Mouse (Mus musculus) brown adipose tissue, adult 24 weeks (tissue): ENCODE data around the gene Tfcp2. TPM values are rescaled to one million over a fixed set of nuclear protein-coding genes. Genes with fewer than 3 reads are reported as not detected.
"Not testable (repeated sequence)": the region's sequence is repeated elsewhere in the genome, so short reads cannot be mapped to it uniquely, and the experiment has no call there.

ENCODE experiments used
- H3K27ac ChIP-seq: fragments of 200-500 bp; replicated peaks from 2 replicates; pipeline ENCODE4 v1.5.1; 2012; ENCODE audit warnings: low read depth, mild to moderate bottlenecking, low read length
- H3K4me1 ChIP-seq: fragments of 200-500 bp; 2 replicates; pipeline ENCODE4 v1.6.1; 2012; ENCODE audit warnings: low read length, mixed read lengths; ENCODE audit not compliant: control insufficient read depth, insufficient read depth, insufficient read length
- H3K4me3 ChIP-seq: fragments of 200-500 bp; 2 replicates; pipeline ENCODE4 v1.5.1; 2012; ENCODE audit warnings: low read depth, mild to moderate bottlenecking, low read length, moderate library complexity; ENCODE audit not compliant: insufficient read depth
- polyA plus RNA-seq: library from polyadenylated mRNA; stranded (reverse); fragments of >200 nt; gene quantifications from 2 replicates; pipeline ENCODE4 v1.2.4, GENCODE M21; 2012; ENCODE audit not compliant: missing spikeins, insufficient read depth, insufficient read length

Gene Tfcp2
- polyA plus RNA-seq, 1 experiment: 11.7 TPM

DNA sequence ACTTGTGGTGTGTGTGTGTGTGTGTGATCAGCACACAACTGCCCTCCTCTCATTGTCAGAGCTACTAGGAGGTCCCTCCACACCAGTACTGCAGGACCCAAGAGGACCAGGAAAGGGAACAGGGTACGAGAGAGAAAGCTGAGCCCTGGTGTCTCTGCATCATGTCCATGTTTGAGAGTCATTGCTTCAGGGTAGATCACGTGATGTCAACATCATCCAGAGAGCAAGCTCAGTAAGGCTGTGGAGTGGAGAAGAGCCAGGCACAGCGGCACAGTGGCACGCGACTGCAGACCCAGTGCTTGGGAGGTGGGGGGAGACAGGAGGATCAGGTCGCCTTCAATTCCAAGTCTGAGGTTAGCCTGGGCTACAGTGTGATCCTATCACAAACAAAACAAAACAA lies 24.6 kb upstream of the Tfcp2 start:
- Histone ChIP-seq H3K4me3 (no peak overlapping the region), H3K27ac (no peak overlapping the region), H3K4me1 (0 out of 2 replicates have a peak, but pooled peaks cover 3% of the 10 kb centered on the region)

DNA sequence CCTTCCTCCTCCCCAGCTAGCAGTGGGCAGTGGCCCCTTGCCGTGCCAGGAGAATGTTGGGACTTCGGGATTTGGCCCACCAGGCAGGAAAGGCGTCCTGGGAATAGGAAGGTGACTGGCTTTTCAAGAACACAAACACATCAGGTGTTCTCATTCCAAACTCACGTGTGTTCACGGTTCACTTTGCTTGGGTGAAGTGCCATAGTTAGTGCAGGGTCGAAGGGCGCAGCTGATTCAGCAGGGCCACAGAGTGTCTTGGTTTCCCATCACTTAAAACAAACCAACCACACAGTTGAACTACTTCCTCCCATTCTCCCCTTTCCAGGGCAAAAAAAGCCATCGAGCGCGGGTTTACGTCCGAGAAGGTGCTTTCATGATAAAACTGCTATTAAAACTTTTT lies 23.6 kb upstream of the Tfcp2 start:
- Histone ChIP-seq H3K27ac (0 out of 2 replicates have a peak overlapping the region, but pooled peaks have one; percentile 6), H3K4me3 (no peak overlapping the region), H3K4me1 (0 out of 2 replicates have a peak, but pooled peaks cover 3% of the 10 kb centered on the region)

DNA sequence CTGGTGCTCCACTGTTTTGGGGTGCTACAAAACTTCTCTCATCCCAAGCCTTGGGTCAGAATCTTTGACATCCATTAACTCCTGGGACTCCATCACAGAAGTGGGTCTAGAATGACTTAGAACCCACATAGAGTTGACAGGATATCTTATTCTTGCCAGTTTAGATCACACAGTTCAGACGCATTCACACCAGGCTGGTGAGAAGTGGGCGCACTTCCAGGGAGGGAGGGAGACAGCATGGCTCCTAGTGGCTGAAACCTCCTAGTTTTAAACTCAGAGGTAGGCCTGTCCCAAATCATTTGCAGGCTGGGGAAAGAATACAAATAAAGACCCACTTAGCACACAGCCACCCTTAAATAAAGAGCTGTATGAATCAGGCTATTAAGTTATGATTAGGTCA lies 22.6 kb upstream of the Tfcp2 start:
- 0 out of 2 replicates have a peak, but pooled peaks cover 3% of the 10 kb centered on the region for H3K4me1 ChIP-seq
- no peak overlapping the region for H3K4me3 ChIP-seq
- peak overlapping the region; percentile 1; the same call in 1 of the 2 replicates for H3K27ac ChIP-seq

DNA sequence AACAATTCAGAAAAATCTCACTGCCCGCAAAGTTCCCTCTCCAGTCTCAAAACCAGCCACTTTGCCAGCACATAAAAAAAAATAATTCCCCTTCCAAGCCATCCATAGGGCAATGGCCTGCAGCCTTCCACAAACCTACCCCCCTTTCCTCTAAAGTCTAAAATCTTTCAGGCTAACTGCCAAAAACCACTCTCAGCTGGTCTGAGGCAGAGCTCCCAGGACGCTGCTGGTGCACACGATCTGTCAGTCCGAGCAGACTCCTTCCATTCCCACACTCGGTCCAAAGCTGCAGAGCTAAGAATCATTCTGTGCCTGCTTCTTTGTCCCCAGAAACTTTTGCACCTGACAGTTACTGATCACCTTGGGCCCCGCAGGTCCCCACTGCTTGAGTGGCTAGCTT lies 22.1 kb upstream of the Tfcp2 start:
- H3K4me1 ChIP-seq: 0 out of 2 replicates have a peak, but pooled peaks cover 3% of the 10 kb centered on the region
- H3K4me3 ChIP-seq: no peak overlapping the region
- peak overlapping the region; percentile 1; the same call in 1 of the 2 replicates for H3K27ac ChIP-seq

DNA sequence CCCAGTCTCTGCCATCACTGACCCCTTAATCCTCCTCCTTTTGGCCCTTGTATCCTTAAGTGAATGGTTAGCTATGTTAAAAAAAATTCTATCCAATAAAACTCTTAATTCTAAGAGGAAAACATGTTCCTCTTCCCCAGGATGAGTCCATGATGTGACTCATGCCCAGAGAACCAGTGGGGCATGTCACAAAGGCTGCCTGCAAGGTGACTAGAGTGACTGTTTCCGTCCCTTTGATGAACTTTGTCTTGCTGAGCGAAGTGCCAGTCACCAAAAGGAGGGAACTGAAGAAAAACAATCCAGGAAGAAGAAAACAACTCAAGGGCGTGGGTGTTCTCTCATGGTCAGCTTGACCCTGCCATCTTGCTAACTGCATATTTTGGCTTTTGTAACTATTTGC lies 17.4 kb upstream of the Tfcp2 start:
- Histone ChIP-seq H3K4me3 (no peak overlapping the region), H3K27ac (no peak overlapping the region), H3K4me1 (0 out of 2 replicates have a peak, but pooled peaks cover 3% of the 10 kb centered on the region)

DNA sequence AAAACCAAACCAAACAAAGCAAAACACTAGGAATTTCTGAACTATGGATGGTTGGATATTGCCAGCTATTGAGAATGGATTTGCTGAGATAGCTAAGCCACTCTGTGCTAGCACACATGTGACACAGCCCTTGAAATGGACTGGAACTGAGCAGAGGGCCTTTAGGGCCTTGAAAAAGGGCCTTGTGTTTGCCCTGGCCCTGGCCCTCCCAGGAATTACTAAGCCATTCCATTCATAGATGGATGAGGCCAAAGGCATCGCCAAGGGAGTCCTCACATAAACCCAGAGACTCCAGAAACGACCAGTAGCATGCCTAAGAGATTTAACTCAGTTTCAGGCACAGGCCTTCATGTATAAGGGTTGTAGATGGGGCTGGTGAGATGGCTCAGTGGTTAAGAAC lies 14.7 kb upstream of the Tfcp2 start:
- H3K4me3 ChIP-seq: no peak overlapping the region
- H3K4me1 ChIP-seq: no peaks in the 10 kb centered on the region
- H3K27ac ChIP-seq: no peak overlapping the region

DNA sequence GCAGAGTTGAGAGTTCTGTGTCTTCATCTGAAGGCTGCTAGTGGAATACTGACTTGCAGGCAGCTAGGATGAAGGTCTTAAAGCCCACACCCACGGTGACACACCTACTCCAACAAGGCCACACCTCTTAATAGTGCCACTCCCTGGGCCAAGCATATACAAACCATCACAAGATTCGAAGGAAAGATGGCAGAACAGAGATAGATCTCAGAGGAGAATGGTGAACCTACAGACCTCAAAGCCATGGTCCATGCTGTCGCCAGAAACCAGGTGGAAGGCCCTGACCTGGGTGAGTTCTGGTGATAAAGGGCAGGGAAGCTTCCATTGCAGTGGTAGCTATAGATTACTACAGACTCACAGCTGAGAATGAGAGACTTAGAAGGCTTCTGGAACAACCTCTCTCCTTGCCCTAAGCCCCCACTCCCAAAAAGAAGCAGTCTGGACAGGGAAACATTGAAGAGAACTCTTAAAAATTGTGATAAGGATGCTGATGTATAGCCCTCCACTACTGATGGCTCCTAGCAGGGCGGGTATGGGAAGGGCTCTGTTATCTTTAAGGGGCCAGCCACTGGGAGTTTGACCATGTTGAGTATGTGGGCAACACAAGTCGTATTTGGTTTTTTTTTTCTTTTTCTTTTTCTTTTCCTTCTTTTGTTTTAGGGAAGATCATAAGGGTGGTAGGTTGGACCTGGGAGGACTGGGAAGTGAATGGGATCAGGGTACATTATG lies 6.1 kb upstream of the Tfcp2 start:
- H3K27ac ChIP-seq: no peak overlapping the region
- H3K4me1 ChIP-seq: no peaks in the 10 kb centered on the region
- no peak overlapping the region for H3K4me3 ChIP-seq

DNA sequence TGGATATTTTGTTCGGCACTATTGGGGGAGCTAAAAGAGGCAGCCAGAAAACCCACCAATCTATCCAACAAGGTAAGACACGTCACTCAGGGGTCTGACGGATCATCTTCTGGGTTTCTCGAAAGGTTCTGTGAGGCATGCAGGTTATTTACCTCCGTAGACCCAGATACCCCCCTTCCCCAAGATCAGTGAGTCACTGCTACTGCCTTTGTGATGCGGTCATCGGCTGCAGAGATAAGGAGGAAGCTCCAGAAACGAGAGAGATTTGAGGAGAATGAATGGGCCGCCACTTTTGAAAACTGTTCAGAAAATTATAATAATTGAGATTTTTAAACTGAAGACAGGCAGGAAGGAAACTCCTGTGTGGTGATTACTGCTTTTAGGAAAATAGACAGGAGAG lies 4.6 kb upstream of the Tfcp2 start:
- no peaks in the 10 kb centered on the region for H3K4me1 ChIP-seq
- H3K4me3 ChIP-seq: no peak overlapping the region
- H3K27ac ChIP-seq: no peak overlapping the region

DNA sequence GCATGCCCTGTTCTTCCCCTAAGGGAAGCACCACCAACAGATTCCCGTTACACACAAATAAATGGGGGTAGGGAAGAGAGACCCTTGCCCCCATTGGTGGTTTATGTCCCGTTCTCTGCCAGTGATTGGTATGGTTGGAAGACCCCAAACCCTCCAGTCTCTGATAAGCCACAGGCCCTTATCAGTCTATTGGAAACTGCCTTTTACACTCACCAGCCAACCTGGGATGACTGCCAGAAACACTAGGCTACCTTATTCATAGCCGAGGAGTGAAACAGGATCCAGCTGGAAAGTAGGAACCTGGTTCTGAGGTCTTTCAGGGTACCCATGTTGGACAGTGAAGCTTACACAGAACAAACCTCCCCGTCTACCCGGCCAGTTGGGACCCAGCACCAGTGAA lies 4.2 kb upstream of the Tfcp2 start:
- Histone ChIP-seq H3K4me1 (no peaks in the 10 kb centered on the region), H3K4me3 (no peak overlapping the region), H3K27ac (no peak overlapping the region)

DNA sequence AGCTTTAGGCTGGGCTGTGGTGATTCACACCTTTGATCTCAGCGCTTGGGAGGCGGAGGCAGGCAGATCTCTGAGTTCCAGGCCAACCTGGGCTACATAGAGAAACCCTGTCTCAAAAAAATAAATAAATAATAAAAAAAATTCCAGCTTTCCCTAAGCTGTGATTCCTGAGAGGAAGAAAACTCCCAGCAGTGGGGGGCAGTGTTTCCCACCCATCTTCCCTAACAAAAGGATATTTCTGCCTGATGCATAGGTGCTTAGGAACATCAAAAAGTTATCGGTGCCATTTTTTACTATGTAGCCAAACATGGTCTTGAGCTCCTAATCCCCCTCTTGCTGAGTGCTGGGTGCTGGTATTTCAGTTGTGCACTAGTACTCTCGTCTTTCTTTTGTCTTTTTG lies 1.5 kb downstream of the Tfcp2 start:
- Histone ChIP-seq H3K4me1 (no peaks in the 10 kb centered on the region), H3K27ac (no peak overlapping the region), H3K4me3 (no peak overlapping the region)

DNA sequence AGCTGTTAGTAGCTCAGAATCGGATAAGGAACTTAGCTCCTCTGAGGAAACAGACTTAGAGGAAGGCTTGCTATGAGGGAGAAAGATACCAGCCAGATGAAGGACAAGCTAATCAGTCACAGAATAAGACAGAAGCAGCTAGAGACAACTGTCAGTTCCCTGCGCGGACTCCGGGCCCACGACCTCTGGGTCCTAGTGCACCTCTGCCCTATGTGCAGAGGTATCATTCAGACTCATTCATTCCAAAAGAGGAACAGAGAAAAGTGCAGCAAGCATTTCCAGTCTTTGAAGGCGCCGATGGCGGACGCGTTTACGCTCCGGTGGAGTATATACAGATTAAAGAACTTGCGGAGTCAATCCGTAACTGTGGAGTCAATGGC lies 8.2 kb downstream of the Tfcp2 start:
- H3K4me3 ChIP-seq, H3K4me1 ChIP-seq, H3K27ac ChIP-seq: not testable (repeated sequence)

DNA sequence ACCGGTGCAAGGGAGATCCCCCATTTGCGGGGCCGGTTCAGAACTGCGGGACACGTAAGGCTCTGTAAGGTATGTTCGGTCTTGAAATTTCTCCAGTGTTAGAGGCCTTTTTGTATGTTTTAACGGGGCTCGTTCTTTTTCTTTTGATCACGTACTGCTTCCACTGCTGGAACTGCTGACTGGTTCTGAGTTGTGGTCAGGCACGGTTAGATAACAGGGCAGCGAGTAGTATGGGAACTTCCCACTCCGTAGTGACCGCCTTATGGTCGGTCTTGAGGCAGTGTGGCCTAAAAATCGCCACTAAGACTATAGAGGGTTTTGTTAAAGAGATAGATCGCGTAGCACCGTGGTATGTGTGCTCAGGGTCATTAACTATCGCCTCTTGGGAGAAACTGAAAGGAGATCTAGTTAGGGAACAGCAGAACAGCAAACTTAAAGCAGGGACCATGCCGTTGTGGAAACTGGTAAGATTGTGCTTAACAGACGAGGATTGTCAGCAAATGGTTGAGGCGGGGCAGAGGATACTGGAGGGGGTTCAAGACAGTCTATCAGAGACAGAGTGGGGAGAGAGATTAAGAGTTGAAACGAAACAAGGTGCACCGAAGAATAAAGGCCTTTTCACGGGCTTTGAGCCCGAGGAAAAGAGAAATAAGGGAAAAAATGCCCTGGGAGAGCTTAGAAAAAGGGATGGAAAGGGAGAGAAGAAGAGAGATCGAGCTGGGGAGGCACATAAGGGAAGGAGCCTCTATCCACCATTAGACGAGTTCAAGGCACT lies 8.7 kb downstream of the Tfcp2 start:
- H3K4me1 ChIP-seq, H3K27ac ChIP-seq, H3K4me3 ChIP-seq: not testable (repeated sequence)

DNA sequence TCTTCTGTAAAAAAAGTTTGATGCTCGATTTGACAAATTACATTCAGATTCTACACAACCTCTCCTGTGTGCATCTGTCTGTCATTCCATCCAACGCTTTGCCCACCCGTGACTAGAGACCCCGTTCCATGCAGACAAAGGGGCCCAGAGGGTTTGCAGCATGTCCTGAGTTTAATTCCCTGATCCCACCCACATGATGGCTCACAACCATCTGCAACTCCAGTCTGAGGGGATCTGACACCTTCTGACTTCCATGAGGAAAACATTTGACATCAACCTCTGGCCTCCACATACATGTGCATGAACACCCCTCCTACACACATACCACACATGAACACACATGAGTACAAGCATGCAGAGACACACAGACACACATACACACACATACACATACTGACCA lies 10.4 kb downstream of the Tfcp2 start:
- Histone ChIP-seq H3K4me1 (no peaks in the 10 kb centered on the region), H3K27ac (no peak overlapping the region), H3K4me3 (no peak overlapping the region)

DNA sequence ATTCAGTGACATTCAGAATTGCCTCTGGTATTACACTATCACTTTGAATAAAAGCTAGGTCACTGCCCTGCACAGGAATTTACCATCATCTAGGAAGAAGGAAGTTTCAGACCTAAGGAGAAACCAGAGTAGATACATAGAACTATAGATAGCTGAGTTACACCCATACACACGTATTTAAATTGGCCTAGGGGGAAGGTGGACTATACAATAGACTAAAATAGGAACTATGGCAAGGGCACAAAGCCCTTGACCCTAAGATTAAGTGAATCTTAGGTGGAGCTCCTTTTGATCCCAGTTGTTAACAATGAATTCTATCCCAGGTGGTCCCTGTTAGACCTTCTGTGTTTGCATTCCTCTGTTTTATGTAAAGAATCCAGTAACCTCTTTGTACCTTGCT lies 10.8 kb downstream of the Tfcp2 start:
- H3K4me1 ChIP-seq, H3K27ac ChIP-seq, H3K4me3 ChIP-seq: not testable (repeated sequence)

DNA sequence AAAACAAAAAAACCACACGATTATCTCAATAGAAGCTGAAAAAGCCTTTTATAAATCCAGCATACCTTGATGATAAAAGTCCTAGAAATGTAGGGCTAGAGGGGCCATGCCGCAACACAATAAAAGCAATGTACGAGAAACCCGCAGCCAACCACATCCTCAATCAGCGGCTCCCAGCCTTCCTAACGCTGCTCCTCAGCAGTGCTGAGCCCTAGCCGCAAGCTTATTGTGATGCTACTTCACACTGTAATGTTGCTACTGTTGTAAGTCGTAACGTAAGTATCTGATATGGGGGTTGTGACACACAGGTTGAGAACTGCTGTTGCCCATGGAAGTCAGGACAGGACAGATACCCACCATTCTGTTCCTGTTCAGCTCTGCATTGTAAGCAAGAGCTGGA lies 12.4 kb downstream of the Tfcp2 start:
- H3K4me3 ChIP-seq: no peak overlapping the region
- H3K4me1 ChIP-seq: no peaks in the 10 kb centered on the region
- no peak overlapping the region for H3K27ac ChIP-seq

DNA sequence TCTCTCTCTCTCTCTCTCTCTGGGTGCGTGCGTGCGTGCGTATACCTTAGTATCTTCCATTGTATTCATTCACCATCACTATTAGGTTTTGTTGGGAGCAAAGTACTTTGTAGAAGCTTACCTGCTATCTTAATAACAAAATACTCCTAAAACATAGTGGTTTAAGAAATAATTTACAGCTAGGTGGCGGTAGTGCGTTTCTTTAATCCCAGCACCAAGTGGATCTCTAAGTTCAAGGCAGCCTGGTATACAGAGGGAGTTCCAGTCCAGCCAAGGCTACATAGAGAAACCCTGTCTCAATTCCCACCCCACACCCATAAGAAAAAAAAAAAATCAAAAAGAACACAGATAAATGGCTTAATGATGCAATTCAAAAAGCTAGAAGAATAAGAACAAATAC lies 13.9 kb downstream of the Tfcp2 start:
- Histone ChIP-seq H3K4me1 (no peaks in the 10 kb centered on the region), H3K4me3 (no peak overlapping the region), H3K27ac (no peak overlapping the region)
